Mouse (Mus musculus) midbrain, embryonic 15.5 days (tissue): ENCODE results near the gene Manbal. TPM values are rescaled to one million over a fixed set of nuclear protein-coding genes. Genes with fewer than 3 reads are reported as not detected.

Source experiments
- ATAC-seq: fragments of 200-750 bp; cut with Nextera tagmentation; replicated peaks from 2 replicates; pipeline ENCODE4 v1.8.0; 2017; ENCODE audit warnings: moderate TSS enrichment
- H3K27ac ChIP-seq: fragments of 300-500 bp; sonication (generic); 2 replicates; pipeline ENCODE4 v1.5.1; 2015; ENCODE audit warnings: mild to moderate bottlenecking, inconsistent platforms
- H3K27me3 ChIP-seq: fragments of 300-500 bp; sonication (generic); replicated peaks from 2 replicates; pipeline ENCODE4 v1.6.1; 2015; ENCODE audit warnings: inconsistent platforms
- H3K36me3 ChIP-seq: fragments of 300-500 bp; sonication (generic); replicated peaks from 2 replicates; pipeline ENCODE4 v1.6.1; 2015; ENCODE audit warnings: inconsistent platforms
- H3K4me1 ChIP-seq: fragments of 300-500 bp; sonication (generic); 2 replicates; pipeline ENCODE4 v1.6.1; 2015; ENCODE audit warnings: inconsistent platforms
- H3K4me2 ChIP-seq: fragments of 300-500 bp; sonication (generic); 2 replicates; pipeline ENCODE4 v1.6.1; 2015; ENCODE audit warnings: inconsistent platforms, mild to moderate bottlenecking, moderate library complexity
- H3K4me3 ChIP-seq: fragments of 300-500 bp; sonication (generic); 2 replicates; pipeline ENCODE4 v1.5.1; 2015; ENCODE audit warnings: mild to moderate bottlenecking, inconsistent platforms
- H3K9ac ChIP-seq: fragments of 300-500 bp; sonication (generic); 2 replicates; pipeline ENCODE4 v1.6.1; 2015; ENCODE audit warnings: mild to moderate bottlenecking, inconsistent platforms
- H3K9me3 ChIP-seq: fragments of 300-500 bp; sonication (generic); 2 replicates; pipeline ENCODE4 v1.6.1; 2016; ENCODE audit warnings: inconsistent platforms
- WGBS: fragments of 180-500 bp; shearing (Covaris S2); methylation state at CpG from one replicate; pipeline ENCODE4 v1.1.7; 2015; ENCODE audit warnings: mixed read lengths; 5-methylcytosine and 5-hydroxymethylcytosine counted together
- polyA plus RNA-seq: library from polyadenylated mRNA; unstranded; fragments of >200 nt; fragmentation: Nextera tagmentation; extraction: Ambion mirVana; gene quantifications from 2 replicates; pipeline ENCODE4 v1.2.1, GENCODE M21; 2015

Manbal gene
- polyA plus RNA-seq, 1 experiment from 2014 or later = 104 TPM

DNA sequence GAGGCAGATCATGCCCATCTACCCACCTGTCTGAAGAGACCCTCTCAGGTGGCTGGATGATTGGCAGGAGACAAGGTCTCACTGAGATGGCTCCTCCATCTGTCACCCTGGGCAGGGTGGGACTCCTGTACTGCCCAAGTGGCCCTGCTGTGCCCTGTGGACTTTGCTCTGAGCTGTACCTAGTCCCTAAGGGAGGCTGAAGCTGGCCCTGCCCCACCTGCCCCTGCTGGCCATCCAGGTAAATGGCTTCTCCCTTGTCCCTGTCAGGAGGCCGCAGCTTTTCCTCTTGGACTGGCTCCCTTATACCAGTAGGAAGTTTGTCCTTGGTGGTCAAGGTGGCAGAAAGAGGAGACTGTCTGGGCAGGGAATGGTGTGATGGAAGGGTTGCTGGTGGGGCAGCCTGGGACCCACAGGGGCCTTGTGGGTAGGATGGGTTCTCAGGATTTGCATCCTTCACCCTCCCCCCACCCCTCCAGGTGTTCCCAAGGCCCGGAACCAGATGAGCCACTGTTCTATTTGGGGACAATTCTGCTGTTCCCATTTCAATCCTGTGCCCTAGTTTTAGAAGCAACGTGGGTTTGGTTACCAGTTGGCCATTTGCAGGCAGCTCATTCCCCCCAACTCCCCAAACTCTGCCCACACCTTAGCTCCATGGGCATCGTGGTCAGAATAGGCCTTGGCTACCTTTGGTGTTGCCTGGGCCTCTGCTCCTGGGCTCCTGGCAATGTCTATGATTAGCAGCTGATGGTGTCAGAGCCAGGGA lies 63.5 kb downstream of the Manbal start:
- Histone ChIP-seq H3K9ac (no peak overlapping the region), H3K27ac (0 out of 2 replicates have a peak overlapping the region, but pooled peaks have one; percentile 68), H3K9me3 (no peaks in the 10 kb centered on the region), H3K36me3 (no peaks in the 10 kb centered on the region), H3K4me3 (no peak overlapping the region), H3K4me1 (peaks cover 84% of the 10 kb centered on the region), H3K27me3 (no peaks in the 10 kb centered on the region), H3K4me2 (no peak overlapping the region)
- 85% methylated on average over 4 of the region's 4 CpGs for WGBS
- ATAC-seq = no peak

GRCm38 (mm10) chr2:157431912-157432311 lies 64.5 kb downstream of the Manbal start:
- H3K27me3 ChIP-seq = no peaks in the 10 kb centered on the region
- peaks cover 77% of the 10 kb centered on the region for H3K4me1 ChIP-seq
- peak overlapping the region; percentile 68 for H3K27ac ChIP-seq
- no peak overlapping the region for H3K4me2 ChIP-seq
- no peak for ATAC-seq
- 70% methylated on average over 5 of the region's 5 CpGs for WGBS
- no peak overlapping the region for H3K4me3 ChIP-seq
- 0 out of 2 replicates have a peak overlapping the region, but pooled peaks have one; percentile 2 for H3K9ac ChIP-seq
- H3K9me3 ChIP-seq = no peaks in the 10 kb centered on the region
- H3K36me3 ChIP-seq = no peaks in the 10 kb centered on the region

GRCm38 (mm10) chr2:157432476-157432875 lies 65.1 kb downstream of the Manbal start:
- Histone ChIP-seq H3K27me3 (no peaks in the 10 kb centered on the region), H3K36me3 (no peaks in the 10 kb centered on the region), H3K9ac (no peak overlapping the region), H3K9me3 (no peaks in the 10 kb centered on the region), H3K4me3 (no peak overlapping the region), H3K4me2 (no peak overlapping the region), H3K27ac (peak overlapping the region; percentile 68), H3K4me1 (peaks cover 71% of the 10 kb centered on the region)
- no peak for ATAC-seq
- WGBS = 54% methylated on average over 9 of the region's 9 CpGs

GRCm38 (mm10) chr2:157434041-157434440 lies 66.6 kb downstream of the Manbal start:
- 44% methylated on average over 9 of the region's 9 CpGs for WGBS
- Histone ChIP-seq H3K27me3 (no peaks in the 10 kb centered on the region), H3K4me2 (no peak overlapping the region), H3K4me3 (no peak overlapping the region), H3K36me3 (no peaks in the 10 kb centered on the region), H3K9ac (no peak overlapping the region), H3K9me3 (no peaks in the 10 kb centered on the region), H3K27ac (peak overlapping the region; percentile 31), H3K4me1 (peaks cover 60% of the 10 kb centered on the region)
- no peak for ATAC-seq

DNA sequence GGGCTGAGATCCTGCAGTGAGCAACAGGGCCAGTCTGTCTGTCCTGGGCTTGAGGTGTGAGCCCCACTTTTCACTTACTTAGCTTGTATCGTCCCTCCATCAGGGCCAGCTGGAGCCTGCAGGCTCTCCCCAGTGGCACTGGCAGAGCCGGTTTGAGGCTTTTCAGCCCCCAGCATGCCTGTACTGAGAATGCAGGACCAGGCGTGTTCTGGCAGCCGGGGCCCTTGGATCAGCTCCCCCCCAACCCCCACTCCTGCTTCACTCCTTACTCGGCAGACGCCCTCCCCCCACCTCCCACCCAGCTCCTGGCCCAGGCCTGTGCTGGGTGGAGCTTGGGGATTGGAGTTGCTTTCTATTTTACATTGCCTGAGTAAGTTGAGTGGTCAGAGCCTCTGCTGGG lies 67.1 kb downstream of the Manbal start:
- H3K9ac ChIP-seq = no peak overlapping the region
- H3K9me3 ChIP-seq = no peaks in the 10 kb centered on the region
- no peak overlapping the region for H3K4me2 ChIP-seq
- no peaks in the 10 kb centered on the region for H3K36me3 ChIP-seq
- no peak overlapping the region for H3K4me3 ChIP-seq
- ATAC-seq = peak; percentile 31; the same call in 1 of the 2 replicates
- H3K4me1 ChIP-seq = peaks cover 56% of the 10 kb centered on the region
- 18% methylated on average over 6 of the region's 6 CpGs for WGBS
- peak overlapping the region; percentile 31; the same call in 1 of the 2 replicates for H3K27ac ChIP-seq
- no peaks in the 10 kb centered on the region for H3K27me3 ChIP-seq

GRCm38 (mm10) chr2:157436496-157436895 lies 69.1 kb downstream of the Manbal start:
- ATAC-seq = no peak
- Histone ChIP-seq H3K4me2 (no peak overlapping the region), H3K4me1 (peaks cover 38% of the 10 kb centered on the region), H3K36me3 (peaks cover 10% of the 10 kb centered on the region), H3K27ac (no peak overlapping the region), H3K4me3 (no peak overlapping the region), H3K9me3 (no peaks in the 10 kb centered on the region), H3K27me3 (no peaks in the 10 kb centered on the region), H3K9ac (no peak overlapping the region)
- 82% methylated on average over 9 of the region's 11 CpGs for WGBS

- Histone ChIP-seq H3K27ac (no peak overlapping the region), H3K4me1 (peaks cover 32% of the 10 kb centered on the region), H3K36me3 (peaks cover 10% of the 10 kb centered on the region), H3K9ac (no peak overlapping the region), H3K27me3 (no peaks in the 10 kb centered on the region), H3K4me3 (no peak overlapping the region), H3K4me2 (no peak overlapping the region), H3K9me3 (no peaks in the 10 kb centered on the region)
- ATAC-seq = no peak
- WGBS = 88% methylated on average over 3 of the region's 3 CpGs
These were observed 69.7 kb downstream of the Manbal start for GRCm38 (mm10) chr2:157437123-157437522.

DNA sequence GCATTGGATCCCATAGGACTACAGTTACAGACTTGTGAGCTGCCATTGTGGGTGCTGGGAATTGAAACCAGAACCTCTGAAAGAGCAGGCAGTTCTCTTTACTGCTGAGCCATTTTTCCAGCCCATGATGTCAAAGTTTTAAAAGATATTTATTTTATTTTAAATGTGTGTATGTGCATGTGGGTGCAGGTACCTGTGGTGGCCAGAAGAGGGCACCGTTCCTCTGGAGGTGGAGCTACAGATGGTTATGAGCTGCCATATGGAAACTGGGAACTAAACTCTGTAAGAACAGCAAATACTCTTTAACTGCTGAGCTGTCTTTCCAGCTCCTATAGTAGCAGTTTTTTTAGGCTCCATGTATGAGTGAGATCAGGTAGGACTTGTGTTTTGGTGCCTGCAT lies 74.0 kb downstream of the Manbal start:
- no peaks in the 10 kb centered on the region for H3K27me3 ChIP-seq
- H3K9me3 ChIP-seq = no peaks in the 10 kb centered on the region
- no peak overlapping the region for H3K27ac ChIP-seq
- 100% methylated on average over 1 of the region's 1 CpGs for WGBS
- peaks cover 3% of the 10 kb centered on the region; the same call in 1 of the 2 replicates for H3K4me1 ChIP-seq
- no peak overlapping the region for H3K4me3 ChIP-seq
- no peak for ATAC-seq
- H3K36me3 ChIP-seq = peaks cover 13% of the 10 kb centered on the region
- H3K4me2 ChIP-seq = no peak overlapping the region
- H3K9ac ChIP-seq = no peak overlapping the region

Other genes starting within 250 kb of the Manbal start
- 9.4 and 9.9 TPM in 2 replicates for gene Samhd1, start 232.3 kb upstream of the Manbal start, polyA plus RNA-seq
- gene Rbl1, start 163.1 kb upstream of the Manbal start, polyA plus RNA-seq = 6.2 and 6.3 TPM in 2 replicates
- gene Rpn2, start 88.6 kb upstream of the Manbal start, polyA plus RNA-seq = 215 and 218 TPM in 2 replicates
- gene Mroh8, start 88.0 kb upstream of the Manbal start, polyA plus RNA-seq = 0.50 and 0.74 TPM in 2 replicates
- 1.3 and 4.1 TPM in 2 replicates for gene Ghrh, start 20.1 kb upstream of the Manbal start, polyA plus RNA-seq
- 40.3 and 43.2 TPM in 2 replicates for gene Src, start 50.9 kb downstream of the Manbal start, polyA plus RNA-seq
- gene Nnat, start 192.5 kb downstream of the Manbal start, polyA plus RNA-seq = 10,539 and 10,900 TPM in 2 replicates
- gene Blcap, start 203.7 kb downstream of the Manbal start, polyA plus RNA-seq = 332 and 336 TPM in 2 replicates